Mouse (Mus musculus): ENCODE measurements around the gene Get4. TPM values are rescaled to one million over a fixed set of nuclear protein-coding genes. Genes with fewer than 3 reads are reported as not detected.

The Get4 gene
- polyA plus RNA-seq, 1 experiment from 2014 or later, result 122 TPM

GRCm38 (mm10) chr5:139220006-139220515 lies 32.1 kb upstream of the Get4 start:
- no peak overlapping the region for H3K4me2 ChIP-seq
- H3K4me3 ChIP-seq, result no peak overlapping the region
- H3K9ac ChIP-seq, result no peak overlapping the region
- H3K27me3 ChIP-seq, result no peaks in the 10 kb centered on the region
- H3K9me3 ChIP-seq (replicated peaks), result no peaks in the 10 kb centered on the region
- no peak for ATAC-seq
- H3K36me3 ChIP-seq (ENCODE audit: poor library complexity, severe bottlenecking), result peaks cover 62% of the 10 kb centered on the region
- 87% methylated on average over 4 of the region's 4 CpGs for WGBS
- no peaks in the 10 kb centered on the region for H3K4me1 ChIP-seq
- no peak overlapping the region for H3K27ac ChIP-seq

DNA sequence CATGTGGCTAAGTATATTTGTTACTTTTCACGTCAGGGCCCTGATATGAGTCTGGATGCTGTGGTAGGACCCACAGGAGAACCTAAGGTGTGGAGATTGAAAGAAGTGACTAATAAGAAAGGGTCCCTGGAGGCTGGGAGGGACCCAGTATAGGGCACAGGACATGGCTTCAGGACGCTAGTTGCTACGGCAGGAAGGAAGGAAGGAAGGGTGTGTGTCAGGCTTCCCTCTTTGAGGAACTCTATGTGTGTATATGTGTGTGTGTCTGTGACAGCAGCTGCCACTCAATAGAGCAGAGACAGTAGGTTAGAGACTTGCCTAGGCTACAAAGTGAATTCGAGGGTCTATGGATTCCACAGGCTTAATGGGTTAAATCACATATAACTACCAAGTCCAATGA lies 31.5 kb upstream of the Get4 start:
- H3K4me3 ChIP-seq, result no peak overlapping the region
- no peaks in the 10 kb centered on the region for H3K27me3 ChIP-seq
- H3K4me2 ChIP-seq, result no peak overlapping the region
- H3K9ac ChIP-seq, result no peak overlapping the region
- no peak for ATAC-seq
- H3K27ac ChIP-seq, result no peak overlapping the region
- H3K4me1 ChIP-seq, result no peaks in the 10 kb centered on the region
- 97% methylated on average over 4 of the region's 4 CpGs for WGBS
- no peaks in the 10 kb centered on the region for H3K9me3 ChIP-seq (replicated peaks)
- H3K36me3 ChIP-seq (ENCODE audit: poor library complexity, severe bottlenecking), result peaks cover 62% of the 10 kb centered on the region

- Histone ChIP-seq H3K27me3 (no peaks in the 10 kb centered on the region), H3K27ac (no peak overlapping the region), H3K4me3 (no peak overlapping the region), H3K36me3 (ENCODE audit: poor library complexity, severe bottlenecking) (peaks cover 73% of the 10 kb centered on the region), H3K4me2 (no peak overlapping the region), H3K4me1 (no peaks in the 10 kb centered on the region), H3K9ac (no peak overlapping the region), H3K9me3 (replicated peaks) (no peaks in the 10 kb centered on the region)
- WGBS, result 94% methylated on average over 10 of the region's 10 CpGs
- no peak for ATAC-seq
Measured at GRCm38 (mm10) chr5:139223331-139223730, 28.8 kb upstream of the Get4 start.

DNA sequence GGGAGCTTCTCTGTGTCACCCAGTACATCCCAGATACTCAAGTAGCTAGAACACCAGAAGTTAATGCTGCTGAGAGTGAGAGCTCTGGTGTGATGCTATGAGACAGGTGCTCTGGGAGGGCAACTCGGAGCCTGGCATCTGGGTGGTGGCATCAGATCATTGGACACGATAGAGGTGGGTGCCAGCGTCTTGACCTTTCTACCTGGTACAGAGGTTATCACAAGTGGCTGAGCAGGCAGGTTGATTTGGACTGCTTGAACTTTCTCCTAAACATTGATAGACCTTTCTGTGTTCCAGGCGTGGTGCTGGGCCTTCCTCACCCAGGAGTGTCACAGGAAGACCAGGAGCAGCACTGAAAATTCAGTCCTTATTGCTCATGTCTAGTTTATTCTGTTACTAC lies 24.9 kb upstream of the Get4 start:
- no peak overlapping the region for H3K4me3 ChIP-seq
- ATAC-seq, result no peak
- peaks cover 86% of the 10 kb centered on the region for H3K36me3 ChIP-seq (ENCODE audit: poor library complexity, severe bottlenecking)
- H3K9me3 ChIP-seq (replicated peaks), result no peaks in the 10 kb centered on the region
- no peak overlapping the region for H3K4me2 ChIP-seq
- no peak overlapping the region for H3K27ac ChIP-seq
- no peaks in the 10 kb centered on the region for H3K27me3 ChIP-seq
- no peaks in the 10 kb centered on the region for H3K4me1 ChIP-seq
- H3K9ac ChIP-seq, result no peak overlapping the region
- WGBS, result 86% methylated on average over 4 of the region's 4 CpGs

DNA sequence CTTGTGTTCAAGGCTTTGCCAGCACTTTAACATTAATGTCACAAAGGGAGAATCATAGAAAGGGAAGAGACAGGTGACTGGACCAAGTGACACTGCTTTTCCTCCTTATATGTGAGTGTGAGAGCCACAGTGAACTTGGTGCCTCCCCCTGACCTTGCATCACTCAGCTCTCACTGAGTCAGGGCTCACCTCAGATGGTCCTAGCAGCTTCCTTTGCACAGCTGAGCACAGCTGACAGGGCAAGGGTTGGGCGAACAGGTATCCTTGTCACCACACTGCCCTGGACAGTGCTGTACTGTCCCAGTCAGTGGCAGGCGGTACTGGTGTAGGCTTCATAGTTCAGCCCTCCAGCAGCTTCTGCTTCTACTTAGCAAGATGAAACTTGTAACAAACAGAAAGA lies 24.5 kb upstream of the Get4 start:
- whole genome bisulfite sequencing, result 95% methylated on average over 2 of the region's 2 CpGs
- Histone ChIP-seq H3K36me3 (ENCODE audit: poor library complexity, severe bottlenecking) (peaks cover 87% of the 10 kb centered on the region), H3K4me3 (no peak overlapping the region), H3K4me2 (no peak overlapping the region), H3K4me1 (no peaks in the 10 kb centered on the region), H3K9me3 (replicated peaks) (no peaks in the 10 kb centered on the region), H3K27ac (no peak overlapping the region), H3K9ac (no peak overlapping the region), H3K27me3 (no peaks in the 10 kb centered on the region)
- no peak for ATAC-seq

DNA sequence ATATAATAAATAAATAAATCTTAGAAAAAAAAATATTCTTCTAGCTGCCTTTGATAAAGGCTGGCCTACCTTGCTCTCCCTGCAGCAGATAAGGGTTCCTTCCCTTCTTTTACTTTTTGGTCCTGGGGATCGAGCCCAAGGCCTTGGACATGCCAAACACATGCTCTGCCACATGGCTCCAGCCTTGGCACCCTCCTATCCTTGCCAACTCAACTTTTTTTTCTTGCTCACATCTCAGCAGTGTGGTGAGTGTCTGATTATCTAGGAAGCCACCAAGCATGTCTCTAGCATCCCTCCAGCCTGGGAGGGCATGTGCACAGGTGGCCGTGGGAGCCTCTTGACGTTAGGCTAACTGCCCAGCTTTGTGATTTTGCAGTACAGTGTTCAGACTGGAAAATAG lies 23.8 kb upstream of the Get4 start:
- Histone ChIP-seq H3K27me3 (no peaks in the 10 kb centered on the region), H3K36me3 (ENCODE audit: poor library complexity, severe bottlenecking) (peaks cover 89% of the 10 kb centered on the region), H3K4me2 (no peak overlapping the region), H3K9ac (no peak overlapping the region), H3K4me3 (no peak overlapping the region), H3K27ac (no peak overlapping the region), H3K9me3 (replicated peaks) (no peaks in the 10 kb centered on the region), H3K4me1 (no peaks in the 10 kb centered on the region)
- no peak for ATAC-seq
- WGBS, result 98% methylated on average over 3 of the region's 3 CpGs

- Histone ChIP-seq H3K9me3 (replicated peaks) (no peaks in the 10 kb centered on the region), H3K9ac (no peak overlapping the region), H3K4me3 (no peak overlapping the region), H3K4me1 (no peaks in the 10 kb centered on the region), H3K36me3 (ENCODE audit: poor library complexity, severe bottlenecking) (peaks cover 89% of the 10 kb centered on the region), H3K4me2 (no peak overlapping the region), H3K27ac (no peak overlapping the region), H3K27me3 (no peaks in the 10 kb centered on the region)
- 95% methylated on average over 3 of the region's 3 CpGs for WGBS
- no peak for ATAC-seq
Measured at GRCm38 (mm10) chr5:139229716-139230115, 22.4 kb upstream of the Get4 start.

DNA sequence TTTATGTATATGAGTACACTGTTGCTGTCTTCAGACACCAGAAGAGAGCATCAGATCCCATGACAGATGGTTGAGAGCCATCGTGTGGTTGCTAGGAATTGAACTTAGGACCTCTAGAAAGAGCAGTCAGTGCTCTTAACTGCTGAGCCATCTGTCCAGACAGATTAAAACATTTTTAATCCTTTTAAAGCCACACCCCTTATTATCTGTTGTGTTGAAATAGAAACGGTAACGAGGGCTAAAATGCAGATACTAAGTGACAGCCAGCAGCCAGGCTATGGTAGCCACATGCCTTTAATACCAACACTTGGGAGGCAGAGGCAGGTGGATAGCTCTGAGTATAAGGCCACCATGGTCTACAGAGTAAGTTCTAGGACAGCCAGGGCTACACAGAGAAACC lies 20.0 kb upstream of the Get4 start:
- H3K27me3 ChIP-seq, result no peaks in the 10 kb centered on the region
- peaks cover 91% of the 10 kb centered on the region for H3K36me3 ChIP-seq (ENCODE audit: poor library complexity, severe bottlenecking)
- WGBS, result 77% methylated on average over 3 of the region's 3 CpGs
- H3K4me2 ChIP-seq, result no peak overlapping the region
- no peak overlapping the region for H3K4me3 ChIP-seq
- H3K4me1 ChIP-seq, result no peaks in the 10 kb centered on the region
- no peaks in the 10 kb centered on the region for H3K9me3 ChIP-seq (replicated peaks)
- no peak overlapping the region for H3K9ac ChIP-seq
- ATAC-seq, result no peak
- no peak overlapping the region for H3K27ac ChIP-seq

DNA sequence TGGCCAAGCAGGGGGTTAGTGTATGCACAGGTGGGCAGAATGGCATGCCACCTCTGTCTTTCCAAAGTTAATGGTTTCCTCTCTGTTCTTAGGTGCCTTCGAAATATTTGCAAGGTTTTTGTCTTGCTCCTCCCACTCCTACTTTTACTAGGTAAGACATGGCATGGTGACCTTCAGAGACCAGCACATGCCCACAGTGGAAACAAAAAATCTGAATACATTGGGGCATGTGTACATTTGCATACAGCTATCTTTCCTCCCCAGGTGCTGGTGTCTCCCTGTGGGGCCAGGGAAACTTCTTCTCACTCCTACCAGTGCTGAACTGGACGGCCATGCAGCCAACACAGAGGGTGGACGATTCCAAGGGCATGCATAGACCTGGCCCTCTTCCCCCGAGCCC lies 17.7 kb upstream of the Get4 start:
- Histone ChIP-seq H3K27me3 (no peaks in the 10 kb centered on the region), H3K27ac (no peak overlapping the region), H3K36me3 (ENCODE audit: poor library complexity, severe bottlenecking) (peaks cover 91% of the 10 kb centered on the region), H3K9ac (no peak overlapping the region), H3K4me1 (no peaks in the 10 kb centered on the region), H3K4me3 (no peak overlapping the region), H3K9me3 (replicated peaks) (no peaks in the 10 kb centered on the region), H3K4me2 (no peak overlapping the region)
- ATAC-seq, result no peak
- WGBS, result 90% methylated on average over 4 of the region's 4 CpGs

GRCm38 (mm10) chr5:139237436-139237835 lies 14.7 kb upstream of the Get4 start:
- Histone ChIP-seq H3K9me3 (replicated peaks) (no peaks in the 10 kb centered on the region), H3K4me1 (no peaks in the 10 kb centered on the region), H3K9ac (no peak overlapping the region), H3K4me3 (no peak overlapping the region), H3K4me2 (no peak overlapping the region), H3K27me3 (no peaks in the 10 kb centered on the region), H3K36me3 (ENCODE audit: poor library complexity, severe bottlenecking) (peaks cover 99% of the 10 kb centered on the region), H3K27ac (no peak overlapping the region)
- WGBS, result 92% methylated on average over 4 of the region's 4 CpGs
- no peak for ATAC-seq

- WGBS, result 92% methylated on average over 15 of the region's 15 CpGs
- no peak overlapping the region for H3K9ac ChIP-seq
- peaks cover 99% of the 10 kb centered on the region for H3K36me3 ChIP-seq (ENCODE audit: poor library complexity, severe bottlenecking)
- no peaks in the 10 kb centered on the region for H3K27me3 ChIP-seq
- H3K4me1 ChIP-seq, result no peaks in the 10 kb centered on the region
- no peak for ATAC-seq
- no peak overlapping the region for H3K4me2 ChIP-seq
- H3K9me3 ChIP-seq (replicated peaks), result no peaks in the 10 kb centered on the region
- H3K27ac ChIP-seq, result no peak overlapping the region
- no peak overlapping the region for H3K4me3 ChIP-seq
Measured at GRCm38 (mm10) chr5:139241022-139241761, 10.9 kb upstream of the Get4 start.

GRCm38 (mm10) chr5:139243384-139243783 lies 8.7 kb upstream of the Get4 start:
- Histone ChIP-seq H3K9me3 (replicated peaks) (no peaks in the 10 kb centered on the region), H3K9ac (no peak overlapping the region), H3K36me3 (ENCODE audit: poor library complexity, severe bottlenecking) (peaks cover 99% of the 10 kb centered on the region), H3K4me3 (no peak overlapping the region), H3K4me2 (no peak overlapping the region), H3K4me1 (no peaks in the 10 kb centered on the region), H3K27me3 (no peaks in the 10 kb centered on the region), H3K27ac (no peak overlapping the region)
- WGBS, result 79% methylated on average over 1 of the region's 1 CpGs
- ATAC-seq, result no peak

DNA sequence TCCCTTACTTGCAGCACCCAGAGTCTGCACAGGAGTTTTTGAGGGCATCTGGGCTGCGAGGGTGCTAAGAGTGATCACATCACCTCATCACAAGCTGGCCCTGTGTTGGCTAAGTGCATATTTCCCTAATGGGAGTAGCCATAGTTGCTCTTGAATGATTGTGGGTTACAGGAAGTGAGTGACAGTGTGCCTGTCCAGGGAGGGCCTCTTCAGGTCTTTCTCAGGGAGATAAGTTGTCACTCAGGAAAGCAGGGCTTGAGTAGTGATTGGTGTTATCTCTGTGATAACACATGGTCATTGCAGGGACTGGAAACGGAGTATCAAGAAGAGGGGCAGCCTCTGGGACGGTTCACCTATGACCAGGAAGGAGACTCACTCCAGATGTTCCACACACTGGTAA lies 4.4 kb upstream of the Get4 start:
- H3K27me3 ChIP-seq, result no peaks in the 10 kb centered on the region
- no peak for ATAC-seq
- no peak overlapping the region for H3K27ac ChIP-seq
- no peak overlapping the region for H3K4me2 ChIP-seq
- WGBS, result 89% methylated on average over 3 of the region's 3 CpGs
- H3K9me3 ChIP-seq (replicated peaks), result no peaks in the 10 kb centered on the region
- peaks cover 5% of the 10 kb centered on the region for H3K4me1 ChIP-seq
- no peak overlapping the region for H3K9ac ChIP-seq
- no peak overlapping the region for H3K4me3 ChIP-seq
- H3K36me3 ChIP-seq (ENCODE audit: poor library complexity, severe bottlenecking), result peaks cover 78% of the 10 kb centered on the region

Data from forebrain, embryonic 13.5 days (tissue).